Mouse (Mus musculus) lung, postnatal 4 days (tissue): ENCODE data around the gene Slbp.

Experiments used
- DNase-seq, 2 experiments: peaks; one replicate each; pipeline ENCODE4 v3.0.0; 2021

Gene Slbp

DNA sequence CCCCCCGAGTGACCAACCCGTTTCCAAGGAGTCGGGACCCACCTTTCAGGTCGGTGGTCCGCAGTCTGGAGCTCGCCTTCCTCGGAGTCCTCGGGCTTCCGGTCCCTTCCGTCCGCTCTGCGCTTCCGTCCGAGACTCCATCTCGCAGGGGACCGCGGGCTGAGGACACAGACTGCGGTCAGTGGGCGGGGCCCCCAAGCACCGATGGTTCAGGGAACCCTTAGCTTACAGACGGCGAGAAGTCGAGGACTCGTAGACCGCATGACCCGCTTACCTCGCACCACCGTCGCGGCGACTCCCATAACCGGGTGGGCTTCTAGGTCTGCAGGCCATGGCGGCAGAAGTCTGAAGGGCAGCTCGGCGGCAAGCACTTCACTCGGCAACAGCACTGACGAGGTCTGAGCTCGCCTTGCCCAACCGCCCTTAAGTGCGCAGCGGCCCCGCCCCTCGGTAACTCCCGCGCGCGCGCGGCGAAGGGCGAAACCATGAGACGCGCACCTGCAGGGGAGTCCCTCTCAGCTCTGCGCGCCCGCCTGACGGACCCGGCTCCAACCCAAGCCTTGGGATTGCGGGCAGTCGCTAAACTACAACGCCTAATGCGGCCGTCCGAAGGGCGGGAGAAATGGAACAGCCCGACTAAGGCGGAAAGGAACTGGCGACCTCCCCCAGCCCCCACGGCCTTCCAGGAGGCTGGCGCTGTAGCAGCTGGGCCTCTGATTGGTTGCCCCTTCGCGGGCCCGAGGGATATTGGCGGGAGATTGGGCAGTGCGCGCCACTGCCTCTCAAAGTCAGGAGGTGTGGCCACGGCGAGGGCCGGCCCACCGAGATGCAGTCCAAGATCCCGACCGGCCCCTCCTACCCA, at the start of gene Slbp:
Slbp (minus strand) TSS at position 654 of the 862 bp plus-strand sequence.
- peak; percentile 97 to 99 for DNase-seq

DNA sequence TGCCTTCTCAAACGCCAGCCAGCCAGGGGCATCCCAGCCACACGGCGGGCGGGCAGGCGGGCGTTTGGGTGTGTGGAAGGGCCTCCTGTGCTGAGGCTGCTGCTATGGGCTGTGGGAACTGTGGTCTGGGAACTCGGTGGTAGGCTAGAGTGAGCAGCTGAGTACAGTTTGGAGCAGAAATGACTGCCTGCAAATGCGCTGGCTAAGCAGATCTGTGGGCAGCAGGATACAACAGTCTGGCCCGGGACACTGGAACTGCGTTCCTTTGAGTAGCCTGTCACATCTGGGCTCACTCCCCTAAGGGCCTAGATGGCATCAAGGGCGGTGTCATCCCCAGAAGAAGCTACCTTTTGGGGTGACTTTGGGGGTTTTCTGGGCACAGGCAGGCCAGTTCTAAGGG, 49.5 kb upstream of the Slbp start:
- peak; percentile 6 to 69 for DNase-seq

DNA sequence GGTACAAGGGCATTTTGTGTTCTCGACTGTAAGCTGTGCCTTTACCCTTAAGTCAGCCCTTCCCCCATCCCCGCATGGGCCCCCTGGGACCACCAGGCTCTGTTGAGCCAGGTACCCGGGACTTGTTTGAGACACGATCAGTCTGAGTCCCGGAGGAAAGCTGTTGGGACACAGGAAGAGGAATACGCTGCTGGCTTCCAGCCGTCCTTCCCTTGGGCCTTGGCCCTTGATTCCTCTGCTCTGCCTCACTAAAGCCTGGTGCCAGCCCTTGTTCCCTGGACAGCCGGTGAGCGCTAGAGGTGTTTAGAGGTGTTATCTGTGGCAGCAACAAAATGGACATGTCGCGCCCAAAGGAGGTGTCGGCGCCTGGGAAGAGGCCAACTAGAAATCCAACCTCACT, 47.6 kb upstream of the Slbp start:
- DNase-seq, result peak in 1 of 2 experiments; percentile 10

GRCm38 (mm10) chr5:33698669-33699068, 46.3 kb upstream of the Slbp start:
- no peak for DNase-seq

DNA sequence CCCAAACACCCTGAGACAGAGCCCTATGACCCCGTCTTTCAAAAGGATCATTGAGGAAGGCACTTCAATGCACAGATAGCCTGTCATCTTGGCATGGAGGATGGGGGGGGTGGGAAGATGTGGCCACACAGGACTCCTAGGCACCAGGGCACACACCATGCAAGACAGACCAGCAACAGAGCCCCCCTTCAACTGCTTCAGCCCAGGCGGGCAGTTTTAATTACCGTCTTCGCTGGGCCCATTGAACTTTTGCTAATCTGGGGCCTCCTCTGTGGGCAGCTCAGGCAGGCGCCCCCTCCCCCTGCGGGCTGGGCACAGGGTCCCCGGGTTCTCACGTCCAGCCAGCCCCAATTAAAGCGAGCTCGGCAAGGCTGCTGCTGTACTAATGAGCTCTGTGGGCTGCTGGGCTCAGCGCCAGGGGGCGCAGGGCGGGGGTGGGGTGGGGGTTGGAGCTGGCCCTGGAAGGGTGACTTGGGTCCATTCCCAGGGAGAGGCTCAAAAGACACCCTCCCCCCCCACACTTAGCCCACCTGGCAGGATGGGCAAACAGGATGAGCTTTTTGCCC, 45.7 kb upstream of the Slbp start:
- DNase-seq, result no peak

GRCm38 (mm10) chr5:33697534-33697933, 45.2 kb upstream of the Slbp start:
- no peak for DNase-seq

DNA sequence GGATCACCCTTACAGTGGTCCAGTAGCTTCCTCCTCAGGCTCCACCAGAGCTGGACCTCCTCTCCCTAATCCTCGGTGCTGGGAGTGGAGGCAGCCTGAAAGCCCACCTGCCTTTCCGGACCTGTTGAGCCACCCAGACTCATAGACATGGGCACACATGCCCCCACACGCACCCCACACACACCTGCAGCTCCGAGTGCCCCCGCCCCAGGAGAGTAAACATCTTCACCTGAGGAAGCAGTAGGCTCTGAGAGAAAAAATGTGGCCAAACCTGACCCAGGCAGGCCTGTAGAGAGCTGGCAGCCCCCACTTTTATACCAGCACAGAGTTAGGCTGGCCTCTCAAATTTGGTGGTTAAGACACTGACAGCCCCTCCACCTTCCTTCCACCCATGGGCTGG, 44.1 kb upstream of the Slbp start:
- peak; percentile 69 to 85 for DNase-seq

- DNase-seq, result no peak
These were observed 43.3 kb upstream of the Slbp start for GRCm38 (mm10) chr5:33695718-33696121.

DNA sequence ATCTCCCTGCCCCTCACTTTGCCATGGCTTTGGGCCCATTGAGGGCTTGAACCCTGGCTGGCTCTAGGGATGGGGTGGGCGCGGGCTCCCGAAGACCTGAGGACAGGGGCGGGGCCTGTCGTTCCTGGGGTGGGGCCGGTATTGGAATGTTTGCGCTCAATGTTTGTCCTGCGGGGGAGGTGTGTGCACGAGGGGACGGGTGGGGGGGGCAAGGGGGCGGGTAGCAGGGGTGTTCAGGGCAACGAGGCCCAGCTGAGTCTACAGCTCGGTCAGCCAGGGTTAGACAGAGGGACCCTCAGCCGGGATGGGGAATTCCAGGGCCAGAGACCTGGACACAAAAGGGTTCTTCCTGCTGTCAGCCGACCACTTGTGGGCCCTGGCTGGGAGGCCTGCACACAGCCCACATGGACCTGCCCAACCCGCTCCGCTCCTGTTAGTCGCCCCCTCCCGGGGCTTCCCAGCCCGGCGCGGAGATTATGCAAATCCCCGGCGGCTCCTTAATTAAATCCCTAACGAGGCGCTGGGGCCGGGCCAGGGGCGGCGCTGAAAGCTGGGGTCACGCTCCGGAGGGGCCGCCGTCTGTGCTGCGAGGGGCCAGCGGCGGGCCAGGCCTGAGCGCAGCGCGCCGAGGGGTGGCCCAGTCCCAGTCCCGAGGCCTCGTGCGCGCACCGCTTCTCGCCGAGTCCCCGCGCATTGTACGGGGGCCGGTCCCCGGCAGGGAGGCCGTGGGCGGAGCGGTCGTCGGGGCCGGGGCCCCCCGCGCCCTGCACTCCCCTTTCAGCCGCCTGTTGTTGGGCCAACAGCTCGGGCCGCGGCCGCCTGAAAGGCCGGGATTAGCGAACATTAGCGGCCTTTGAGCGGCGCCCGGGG, 42.7 kb upstream of the Slbp start:
- peak; percentile 67 to 85 for DNase-seq

DNA sequence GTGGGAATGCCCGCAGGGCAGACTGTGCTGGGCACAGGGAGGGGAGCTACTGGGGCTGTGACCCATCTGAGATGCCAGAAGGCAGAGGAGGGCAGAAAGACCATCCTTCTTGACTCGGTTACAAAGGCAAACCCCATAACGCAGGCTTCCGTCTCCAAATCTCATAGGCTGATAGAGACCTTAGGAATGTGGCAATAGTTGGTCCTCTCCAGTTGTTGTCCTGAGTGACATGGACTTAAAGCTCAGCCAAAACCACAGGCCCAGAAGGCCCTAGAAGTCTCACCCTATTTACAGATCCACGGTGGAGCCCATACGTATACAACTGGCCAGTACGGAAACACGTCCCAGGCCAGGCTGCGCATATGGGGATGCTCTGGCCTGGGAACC, 42.1 kb upstream of the Slbp start:
- DNase-seq, result no peak

- peak; percentile 73 to 86 for DNase-seq
These were observed 40.0 kb upstream of the Slbp start for GRCm38 (mm10) chr5:33692393-33692792.

- DNase-seq, result peak; percentile 73 to 88
These were observed 37.7 kb upstream of the Slbp start for GRCm38 (mm10) chr5:33689852-33690645.

GRCm38 (mm10) chr5:33689221-33689844, 37.0 kb upstream of the Slbp start:
- DNase-seq, result peak; percentile 76 to 88

DNA sequence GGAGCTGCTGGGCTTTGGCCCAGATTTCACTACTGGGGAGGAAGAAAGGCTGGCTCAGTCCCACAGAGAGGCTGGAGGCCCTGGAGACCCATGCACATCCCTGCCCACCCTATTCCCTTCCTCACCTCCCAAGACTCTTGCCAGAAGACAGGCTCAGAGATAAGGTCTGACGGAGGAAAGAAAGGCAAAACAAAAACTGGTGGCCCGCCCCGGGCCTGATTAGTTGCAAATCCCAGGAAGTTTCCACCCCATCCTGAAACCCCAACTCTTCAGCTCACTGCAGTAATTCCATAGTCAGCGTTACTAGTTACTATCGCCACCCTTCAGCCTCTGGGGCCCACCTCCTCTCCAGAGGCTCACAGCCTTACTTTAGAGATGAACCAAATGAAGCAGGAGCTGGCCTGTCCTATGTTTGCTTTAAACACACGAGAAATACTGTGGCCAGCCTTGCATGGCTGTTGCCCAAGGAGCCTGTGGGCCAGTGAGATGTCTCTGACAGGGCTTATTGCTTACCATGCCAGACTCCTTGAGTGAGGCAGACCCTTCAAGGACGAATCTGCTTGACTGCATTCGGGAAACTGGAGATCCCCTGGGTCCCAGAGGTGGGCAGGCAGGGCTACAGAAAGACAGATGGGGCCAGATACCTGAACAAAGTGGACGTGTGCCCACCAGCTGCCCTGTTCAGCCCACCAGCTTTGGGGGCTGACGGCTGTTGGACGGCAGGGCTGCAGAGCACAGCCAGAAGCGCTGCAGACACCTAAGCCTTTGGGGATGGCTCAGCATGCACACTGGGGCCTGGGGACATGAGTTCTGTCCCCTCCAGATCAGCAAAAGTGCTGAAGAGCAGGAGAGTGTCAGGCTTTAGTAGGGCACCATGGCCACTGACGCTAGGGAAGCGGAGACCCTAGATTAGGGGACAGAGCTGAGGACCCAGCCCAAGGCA, 36.2 kb upstream of the Slbp start:
- peak; percentile 47 to 60 for DNase-seq

GRCm38 (mm10) chr5:33687142-33687541, 34.8 kb upstream of the Slbp start:
- no peak for DNase-seq

- no peak for DNase-seq
These were observed 32.6 kb upstream of the Slbp start for GRCm38 (mm10) chr5:33684932-33685331.

- peak; percentile 72 to 79 for DNase-seq
These were observed 31.7 kb upstream of the Slbp start for GRCm38 (mm10) chr5:33683897-33684652.

- no peak for DNase-seq
These were observed 30.6 kb upstream of the Slbp start for GRCm38 (mm10) chr5:33682963-33683362.

DNA sequence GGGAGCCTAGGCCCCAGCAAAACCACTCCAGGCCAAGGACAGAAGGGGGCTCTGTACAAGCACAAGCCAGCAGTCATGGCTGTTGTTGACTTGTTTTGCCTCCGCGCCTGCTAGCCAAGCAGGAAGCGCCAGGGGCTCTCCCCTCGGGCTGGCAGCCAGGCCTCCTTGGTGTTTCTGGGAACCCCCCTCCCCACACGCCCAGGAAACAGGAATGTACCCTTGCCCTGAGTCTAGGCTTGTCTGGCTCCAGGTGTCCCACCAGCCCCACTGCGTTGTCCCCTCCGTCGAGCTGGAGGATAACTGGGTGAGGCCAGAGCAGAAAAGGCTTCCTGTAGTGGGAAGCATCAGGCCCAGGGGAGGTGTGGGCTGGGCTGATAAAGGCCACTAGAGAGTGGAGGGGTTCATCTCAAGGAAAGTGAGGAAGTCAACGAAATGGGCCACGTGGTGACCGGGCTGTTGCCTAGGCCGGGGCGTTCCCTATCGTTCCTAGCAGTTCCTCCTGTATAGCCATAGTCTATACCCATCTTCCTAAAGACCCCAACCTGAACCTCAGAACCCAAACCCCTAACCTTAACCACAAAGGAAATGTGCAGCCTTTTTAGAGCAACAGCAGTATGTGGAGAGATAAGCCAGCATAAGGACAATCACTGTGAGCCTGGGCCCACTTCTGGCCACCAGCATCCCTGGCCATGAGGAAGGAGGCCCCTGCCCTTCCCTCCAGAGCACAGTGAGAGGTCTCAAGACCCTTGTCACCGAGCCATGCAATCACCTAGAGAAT, 29.4 kb upstream of the Slbp start:
- DNase-seq, result no peak
